Mouse (Mus musculus) forelimb bud, embryonic 11.5 days (tissue): Measurements from ENCODE around the gene Cd55.
"Not testable (repeated sequence)": the region's sequence is repeated elsewhere in the genome, so short reads cannot be mapped to it uniquely, and the experiment has no call there.

Experiments
- DNase-seq: peaks from one replicate; pipeline ENCODE4 v3.0.0-alpha.2; 2012; ENCODE audit warnings: low read depth, low spot score

The Cd55 gene

GRCm38 (mm10) chr1:130462084-130462861, at the start of gene Cd55:
Cd55 (minus strand) TSS chr1:130462744.
- DNase-seq, result peak; percentile 77

DNA sequence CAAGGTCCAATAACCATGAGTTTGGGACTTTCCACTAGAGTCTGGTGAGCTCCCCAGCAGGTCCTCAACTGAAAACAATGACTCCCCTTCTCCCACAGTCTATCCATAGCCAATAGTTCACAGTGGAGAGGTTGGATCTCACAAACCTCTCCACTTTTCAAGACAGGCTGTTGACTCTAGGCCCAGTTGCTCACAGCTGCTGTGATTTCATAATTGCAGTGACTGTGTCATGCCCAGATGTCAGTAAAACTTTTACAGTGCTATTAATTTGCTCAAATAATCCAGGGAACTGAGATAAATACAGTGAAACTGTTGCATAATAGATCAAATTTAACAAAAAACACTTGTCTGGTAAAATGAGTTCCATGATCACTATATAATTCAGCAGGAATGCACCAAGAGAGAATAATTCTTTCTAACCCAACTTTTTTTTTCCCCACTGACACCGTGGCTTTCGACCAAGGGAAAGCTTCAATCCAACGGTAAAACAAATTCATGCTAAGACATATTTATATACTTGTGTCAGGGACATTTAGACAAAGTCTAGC, 49.4 kb upstream of the Cd55 start:
- no peak for DNase-seq

GRCm38 (mm10) chr1:130508957-130509350, 46.4 kb upstream of the Cd55 start:
- DNase-seq, result no peak

- no peak for DNase-seq
These were observed 45.7 kb upstream of the Cd55 start for GRCm38 (mm10) chr1:130508030-130508956.

DNA sequence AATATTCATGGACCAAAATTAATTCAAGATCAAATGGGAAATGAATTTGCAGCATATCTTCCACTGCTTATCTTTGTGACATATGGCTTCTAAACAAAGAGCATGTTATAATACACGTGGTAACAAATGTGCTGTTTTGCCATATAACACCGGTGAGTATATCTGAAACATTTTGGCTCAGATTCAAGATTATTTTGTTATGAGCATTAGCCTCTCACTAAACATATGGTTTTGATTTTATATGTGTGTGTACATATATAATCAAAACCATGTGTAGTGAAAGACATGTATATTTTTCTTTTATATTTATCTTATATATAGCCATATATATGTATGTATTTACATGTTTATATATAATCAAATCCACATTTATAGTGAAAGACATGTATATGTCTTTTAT, 44.9 kb upstream of the Cd55 start:
- no peak for DNase-seq

- DNase-seq, result no peak
These were observed 37.4 kb upstream of the Cd55 start for GRCm38 (mm10) chr1:130499962-130500361.

DNA sequence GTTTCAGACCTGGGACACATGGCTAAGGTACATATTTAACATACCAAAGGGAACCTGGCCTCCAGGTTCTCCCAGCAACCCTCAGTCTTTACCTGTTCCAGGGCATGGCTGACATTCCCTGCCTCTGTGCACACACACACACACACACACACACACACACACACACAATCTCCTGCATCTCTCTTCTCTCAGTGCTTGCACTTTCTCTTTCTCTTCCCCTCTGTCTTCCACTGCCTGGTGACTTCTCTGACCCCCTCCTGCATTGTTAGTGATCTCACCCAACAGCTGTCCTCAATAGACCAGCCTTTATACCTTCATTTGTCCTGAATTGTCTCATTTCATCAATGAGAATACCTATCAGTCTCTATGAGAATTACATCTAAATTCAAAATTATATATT, 35.8 kb upstream of the Cd55 start:
- no peak for DNase-seq

- no peak for DNase-seq
These were observed 24.4 kb upstream of the Cd55 start for GRCm38 (mm10) chr1:130486816-130487545.

DNA sequence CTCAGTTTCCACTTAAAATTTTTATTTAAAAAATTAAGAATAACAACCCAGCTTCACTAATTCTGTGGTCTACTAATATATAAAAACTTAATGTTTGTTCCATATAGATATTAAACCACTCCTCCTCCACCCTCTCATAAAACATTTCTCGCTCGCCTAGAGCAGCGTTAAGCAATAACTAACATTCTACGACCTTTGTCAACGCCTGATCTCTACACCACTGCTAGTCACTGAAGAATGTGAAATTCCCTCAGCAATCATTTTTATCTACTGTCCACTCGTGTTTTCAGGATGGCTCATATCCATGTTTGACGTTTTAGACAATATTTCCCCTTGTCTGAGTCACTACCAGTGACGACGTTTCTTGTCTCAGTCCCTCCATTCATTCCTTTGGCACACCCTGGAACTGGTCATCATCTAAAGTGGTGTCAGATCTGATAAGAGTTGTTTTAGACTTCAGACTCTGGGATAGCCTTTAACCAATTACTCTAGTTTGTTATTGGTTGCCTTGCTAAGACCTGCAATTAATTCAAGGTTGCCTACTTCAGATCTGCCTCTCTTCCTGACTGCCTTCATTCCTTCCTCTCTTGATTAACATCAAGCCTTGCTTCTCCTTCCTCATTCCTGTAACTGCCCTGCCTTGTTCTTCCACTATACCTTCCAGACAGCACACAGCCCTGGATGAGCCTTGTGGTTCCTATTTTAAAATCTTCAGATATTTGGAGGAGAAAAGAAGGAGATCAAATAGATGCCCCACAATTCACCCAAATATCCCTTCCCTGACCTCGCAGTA, 23.5 kb upstream of the Cd55 start:
- DNase-seq, result no peak

- no peak for DNase-seq
These were observed 22.8 kb upstream of the Cd55 start for GRCm38 (mm10) chr1:130485376-130485775.

- DNase-seq, result no peak
These were observed 12.4 kb upstream of the Cd55 start for GRCm38 (mm10) chr1:130474936-130475335.

GRCm38 (mm10) chr1:130474226-130474625, 11.7 kb upstream of the Cd55 start:
- DNase-seq, result no peak

DNA sequence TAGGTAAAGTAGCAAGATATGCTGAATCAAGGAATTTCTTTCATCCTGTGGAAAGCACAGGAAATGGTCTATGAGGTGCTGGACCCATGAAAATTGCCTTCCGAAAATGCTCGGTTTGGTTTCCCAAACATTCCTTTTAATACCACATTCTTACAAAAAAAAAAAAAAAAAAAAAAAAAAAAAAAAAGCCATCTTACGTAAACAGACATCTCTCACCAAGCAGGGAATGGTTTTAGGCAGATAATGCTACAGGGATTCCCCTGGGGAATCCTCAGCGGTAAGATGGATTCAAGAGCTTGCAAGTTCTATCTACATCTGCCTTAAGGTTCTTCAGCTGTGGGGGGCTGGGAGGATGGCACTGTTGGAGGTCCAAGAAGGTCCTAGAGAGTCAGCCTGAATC, 7.5 kb upstream of the Cd55 start:
- no peak for DNase-seq

DNA sequence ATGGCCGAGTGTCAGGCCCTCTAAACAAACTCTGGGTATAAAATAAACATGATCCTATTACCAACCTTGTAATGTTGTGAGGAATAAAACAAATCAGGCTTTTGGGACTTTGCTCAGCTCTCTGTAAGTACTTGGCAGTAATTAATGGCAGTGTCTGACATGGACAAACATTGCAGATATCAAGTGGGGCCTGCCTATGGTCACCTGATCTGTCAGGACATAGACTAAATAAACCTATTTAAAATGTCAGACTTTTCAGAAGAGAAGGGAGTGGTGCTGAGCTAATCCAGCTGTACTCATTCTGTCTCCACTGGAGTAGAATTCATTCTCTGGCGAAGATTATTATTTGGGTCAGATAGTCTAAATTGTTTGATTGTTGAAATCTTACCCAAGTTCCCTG, 4.9 kb upstream of the Cd55 start:
- no peak for DNase-seq

GRCm38 (mm10) chr1:130464173-130464572, 1.6 kb upstream of the Cd55 start:
- DNase-seq, result no peak

- no peak for DNase-seq
These were observed 323 bp upstream of the Cd55 start for GRCm38 (mm10) chr1:130462867-130463266.

DNA sequence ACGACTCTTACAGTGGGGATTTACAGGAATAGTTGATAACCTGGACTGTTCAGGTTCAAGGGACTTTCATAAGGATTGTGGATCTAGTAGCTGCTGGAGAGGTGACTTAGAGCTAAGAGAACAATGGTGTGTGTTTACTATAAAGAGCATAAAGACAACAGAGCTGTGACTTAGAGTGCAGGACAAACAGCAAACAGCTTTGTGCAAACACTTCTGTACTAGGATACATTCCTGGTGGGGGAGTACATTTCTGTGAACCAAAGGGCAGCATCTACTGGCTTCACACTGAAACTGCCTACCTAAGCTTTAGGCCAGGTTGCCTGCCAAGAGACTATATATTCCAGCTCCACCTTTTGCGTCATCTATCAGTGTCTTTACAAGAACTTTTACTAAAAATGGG, 7.4 kb downstream of the Cd55 start:
- no peak for DNase-seq

- not testable (repeated sequence) for DNase-seq
These were observed 19.6 kb downstream of the Cd55 start for GRCm38 (mm10) chr1:130442930-130443329.

DNA sequence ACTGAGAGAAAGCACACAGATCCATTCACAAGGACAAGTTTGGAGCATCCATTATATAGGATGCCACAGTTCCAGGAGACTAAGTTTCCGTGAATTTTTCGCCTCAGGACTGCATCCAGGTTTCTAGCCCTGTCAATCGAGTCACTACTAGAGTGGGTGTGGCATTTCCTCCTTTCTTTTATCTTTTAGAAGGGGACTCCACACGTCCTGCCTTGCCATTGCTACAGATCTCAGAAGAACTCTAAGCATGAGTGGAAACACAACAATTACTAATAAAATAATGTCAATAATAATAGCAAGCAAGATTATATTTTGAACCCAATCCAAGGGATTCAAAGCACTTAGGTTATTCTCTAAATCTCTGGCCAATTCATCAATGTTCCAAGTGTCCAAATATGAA, 31.6 kb downstream of the Cd55 start:
- no peak for DNase-seq

DNA sequence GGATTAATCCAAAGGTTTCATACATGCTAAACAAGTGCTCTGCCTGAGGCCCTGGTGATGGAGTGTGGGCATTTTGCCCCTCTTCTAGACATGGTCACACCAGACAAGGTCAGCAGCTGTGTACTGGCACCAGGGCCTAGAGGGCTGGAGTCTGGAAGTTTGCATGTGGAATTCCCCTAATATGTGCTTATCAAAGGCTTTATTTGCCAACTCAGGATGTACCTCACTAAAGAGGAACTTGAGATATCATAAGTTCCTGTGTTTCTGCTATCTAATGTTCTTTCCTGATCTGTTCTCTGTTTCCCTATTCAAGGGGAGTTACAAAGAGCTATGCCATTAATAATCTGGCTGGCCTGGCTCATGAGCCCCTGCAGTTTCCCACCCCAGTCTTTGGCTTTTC, 33.9 kb downstream of the Cd55 start:
- not testable (repeated sequence) for DNase-seq
